Mouse (Mus musculus) embryonic fibroblast, embryonic 13.5 days (primary cell): Measurements from ENCODE around the gene Oscp1. TPM values are rescaled to one million over a fixed set of nuclear protein-coding genes. Genes with fewer than 3 reads are reported as not detected.

ENCODE experiments used
- H3K27ac ChIP-seq: 2 replicates; pipeline ENCODE4 v1.5.1; 2012; ENCODE audit warnings: low read length, control low read depth, inconsistent platforms; ENCODE audit not compliant: insufficient read depth
- H3K4me1 ChIP-seq: 2 replicates; pipeline ENCODE4 v1.6.1; 2011; ENCODE audit warnings: low read length; ENCODE audit not compliant: control insufficient read depth, insufficient read depth
- H3K4me3 ChIP-seq: 2 replicates; pipeline ENCODE4 v1.5.1; 2011; ENCODE audit warnings: mild to moderate bottlenecking, control low read depth, low read length; ENCODE audit not compliant: insufficient read depth
- CTCF ChIP-seq: IDR thresholded peaks from 2 replicates; pipeline ENCODE4 v1.5.1; 2011; ENCODE audit warnings: mild to moderate bottlenecking, control low read depth, low read length, moderate library complexity, borderline replicate concordance; ENCODE audit not compliant: insufficient read depth
- POLR2A ChIP-seq: IDR thresholded peaks from 2 replicates; pipeline ENCODE4 v1.6.1; 2011; ENCODE audit warnings: low read depth, mild to moderate bottlenecking, control low read depth, low read length, moderate library complexity
- polyA plus RNA-seq: library from polyadenylated mRNA; stranded (reverse); fragments of >200 nt; gene quantifications from 2 replicates; pipeline ENCODE4 v1.2.4, GENCODE M21; 2011; ENCODE audit warnings: low read depth; ENCODE audit not compliant: missing spikeins, insufficient read length

Oscp1 gene
- 5.0 and 8.1 TPM in 2 replicates for polyA plus RNA-seq

DNA sequence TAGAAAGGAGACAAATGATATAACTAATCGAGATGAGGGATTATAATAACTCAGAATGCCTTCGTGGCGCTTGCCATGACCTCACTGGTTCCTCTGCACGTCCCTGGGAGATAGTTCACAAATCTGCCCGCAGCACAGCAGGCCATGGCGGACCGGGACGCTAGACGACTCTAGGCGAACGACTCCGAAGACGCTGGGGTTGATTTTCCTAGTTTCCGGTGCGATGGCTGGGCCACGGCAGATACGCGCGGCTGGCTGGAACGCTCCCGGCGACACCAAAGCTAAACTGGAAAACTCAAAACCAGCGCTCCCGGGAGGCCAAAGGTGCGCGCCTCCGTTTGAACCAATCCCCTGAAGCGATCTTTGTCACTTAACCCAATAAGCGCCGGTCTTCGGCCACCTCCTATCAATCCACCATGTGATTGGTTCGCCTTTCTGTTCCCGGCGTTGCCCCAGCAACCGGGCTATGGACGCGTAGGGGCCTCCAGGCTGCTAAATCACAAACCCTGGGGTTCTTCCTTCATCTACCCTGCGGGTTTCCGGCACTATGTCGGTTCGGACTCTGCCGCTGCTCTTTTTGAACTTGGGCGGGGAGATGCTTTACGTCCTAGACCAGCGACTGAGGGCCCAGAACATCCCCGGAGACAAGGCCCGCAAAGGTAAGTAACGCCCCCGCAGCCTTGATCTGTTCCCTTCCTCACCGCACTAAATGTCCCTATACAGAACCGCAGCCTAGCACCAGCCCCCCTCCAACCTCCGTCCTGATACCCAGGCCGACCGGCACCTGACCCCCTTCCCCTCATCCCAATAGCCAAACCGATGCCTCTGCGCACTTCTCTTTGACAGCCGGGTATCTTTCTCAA, at the start of gene Oscp1:
Oscp1 (plus strand) TSS at position 432 of the 863 bp plus-strand sequence.
- H3K4me1 ChIP-seq = no peaks in the 10 kb centered on the region; the same call in 1 of the 2 replicates
- peak within 1 kb of the TSS; percentile 82 for H3K4me3 ChIP-seq
- TF ChIP-seq CTCF = no peak
- TF ChIP-seq POLR2A = peak; percentile 64
- H3K27ac ChIP-seq = peak within 1 kb of the TSS; percentile 8; the same call in 1 of the 2 replicates

DNA sequence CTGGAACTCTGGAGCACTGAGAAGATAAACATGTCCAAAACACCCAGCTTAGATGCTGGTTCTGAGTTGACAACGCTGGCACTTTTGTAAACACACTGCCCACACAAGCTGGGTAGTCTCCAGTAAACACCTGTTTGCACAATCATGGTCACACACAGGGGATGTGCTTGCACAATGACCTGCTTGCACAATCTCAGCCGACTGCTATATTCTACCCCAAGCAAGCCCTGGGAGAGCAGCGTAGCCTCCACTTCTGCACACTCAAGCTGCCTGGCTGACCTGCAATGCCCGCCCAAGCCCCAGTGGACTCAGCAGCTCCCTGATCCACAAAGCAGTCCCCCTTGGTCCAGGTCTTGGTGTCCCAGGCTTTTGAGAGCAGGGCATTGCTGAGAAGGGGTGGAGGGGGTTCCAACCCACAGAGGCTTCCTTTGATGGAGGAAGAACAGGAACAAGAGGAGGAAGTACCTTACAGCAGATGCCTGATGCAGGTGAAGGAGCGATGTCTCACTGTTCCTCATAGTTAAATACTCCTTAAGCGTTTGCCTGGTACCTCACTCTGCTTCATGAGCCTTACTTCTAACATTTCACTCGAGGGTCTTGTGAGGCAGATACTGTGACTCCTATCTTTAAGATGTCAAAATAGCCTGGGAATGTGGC, 40.6 kb upstream of the Oscp1 start:
- Histone ChIP-seq H3K27ac (no peak overlapping the region), H3K4me3 (no peak overlapping the region), H3K4me1 (no peaks in the 10 kb centered on the region)
- TF ChIP-seq CTCF = no peak
- no peak for TF ChIP-seq POLR2A

DNA sequence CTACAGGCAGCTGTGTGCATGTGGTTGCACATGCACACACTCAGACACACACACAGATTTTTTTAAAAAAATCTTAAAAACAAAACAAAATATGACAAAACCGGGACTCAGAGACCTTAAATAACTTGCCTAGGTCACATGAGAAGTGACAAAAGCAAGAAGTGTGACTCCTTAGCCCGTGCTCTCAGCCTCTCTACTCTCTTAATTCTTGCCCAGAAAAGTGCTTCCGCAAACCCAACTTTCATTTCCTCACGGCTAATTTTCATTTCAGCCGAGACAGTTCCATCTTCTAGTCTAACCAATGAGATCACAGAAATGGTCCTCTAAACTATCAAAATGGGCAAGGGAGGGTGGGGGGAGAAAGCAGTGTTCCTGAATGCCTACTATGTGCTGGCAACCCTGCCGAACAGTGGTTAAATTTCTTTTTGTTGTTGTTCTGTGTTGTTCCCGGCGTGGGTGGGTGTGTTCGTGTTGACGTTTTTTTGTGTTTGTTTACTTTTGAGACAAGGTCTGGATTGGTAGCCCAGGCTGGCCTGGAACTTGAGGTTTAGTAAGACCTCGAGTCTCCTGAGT, 39.3 kb upstream of the Oscp1 start:
- Histone ChIP-seq H3K27ac (no peak overlapping the region), H3K4me3 (no peak overlapping the region)
- no peak for TF ChIP-seq CTCF

DNA sequence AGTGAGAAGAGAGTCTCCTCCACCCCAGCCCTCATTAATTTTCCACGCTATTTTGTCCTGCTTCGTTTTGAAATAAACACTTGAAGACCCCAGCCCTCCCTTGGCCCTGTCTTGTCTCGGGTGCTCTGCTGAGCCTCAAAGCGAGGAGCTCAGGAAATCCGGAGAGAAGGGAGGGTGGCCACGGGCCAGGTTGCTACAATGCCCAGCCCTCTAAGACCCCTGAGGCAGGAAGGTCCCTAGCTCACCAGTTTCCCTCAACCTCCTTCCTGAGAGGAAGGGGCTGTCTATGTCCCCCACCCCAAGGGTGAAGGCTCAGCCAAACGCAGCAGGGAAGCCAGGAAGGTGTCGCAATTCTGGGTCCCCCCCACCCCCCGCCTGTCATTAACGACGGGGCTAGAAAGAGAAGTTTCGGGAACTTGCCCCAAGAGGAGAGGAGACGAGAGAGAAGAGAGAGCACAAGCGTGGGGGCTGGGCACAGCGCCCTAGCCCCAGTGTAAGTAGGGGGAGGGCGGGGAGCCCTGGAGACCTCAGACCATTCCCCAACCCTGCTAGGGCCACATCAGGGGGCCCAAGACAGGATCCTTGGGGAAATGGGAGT, 34.0 kb upstream of the Oscp1 start, which contains the start of gene Csf3r:
Csf3r (plus strand) TSS at position 248 of the 598 bp plus-strand sequence.
- H3K27ac ChIP-seq = no peak within 1 kb of the TSS
- TF ChIP-seq POLR2A (no peak), CTCF (no peak)
- no peak within 1 kb of the TSS for H3K4me3 ChIP-seq
- no peaks in the 10 kb centered on the region for H3K4me1 ChIP-seq

More for the DNA sequence above, 39.3 kb upstream of the Oscp1 start:
- no peaks in the 10 kb centered on the region for H3K4me1 ChIP-seq

DNA sequence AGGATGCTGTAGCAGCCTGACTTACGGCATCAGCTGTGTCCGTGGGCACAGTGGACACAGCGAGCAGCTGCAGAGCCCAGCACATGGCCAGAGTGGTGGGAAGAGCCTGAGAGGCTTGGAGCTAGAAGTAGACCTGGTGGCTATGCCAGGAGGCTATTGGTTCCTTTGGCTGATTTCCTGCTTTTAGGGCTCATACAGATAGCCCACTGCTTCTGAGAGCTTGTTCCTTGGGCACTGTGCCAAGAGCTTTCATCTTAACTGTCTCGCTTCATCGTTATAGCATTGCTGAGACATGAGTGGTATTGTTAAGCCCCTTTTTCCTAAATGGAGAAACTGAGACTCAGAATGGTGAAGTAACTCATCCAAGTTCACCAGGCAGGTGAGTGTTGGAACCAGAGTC, 32.6 kb upstream of the Oscp1 start:
- TF ChIP-seq POLR2A = no peak
- no peak for TF ChIP-seq CTCF
- no peak overlapping the region for H3K4me3 ChIP-seq
- H3K4me1 ChIP-seq = no peaks in the 10 kb centered on the region
- H3K27ac ChIP-seq = no peak overlapping the region

DNA sequence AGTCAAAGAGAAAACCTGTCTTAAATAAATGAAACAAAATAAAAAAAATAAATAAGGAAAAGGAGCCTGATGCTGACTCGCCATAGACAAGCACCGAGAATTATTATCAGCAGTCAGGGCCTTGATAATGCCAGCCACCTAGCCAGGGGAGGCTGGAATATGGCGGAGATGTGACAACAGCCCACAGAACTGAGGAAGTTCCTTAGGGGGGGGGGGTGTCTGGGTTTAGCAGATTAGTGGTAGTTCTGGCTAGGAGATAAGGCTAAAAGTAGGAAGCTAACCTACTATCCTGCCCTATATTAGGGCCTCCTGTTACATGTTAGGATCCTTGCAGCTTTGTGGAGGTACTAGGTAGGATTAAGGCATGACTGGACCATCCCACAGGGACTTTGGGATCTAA, 30.4 kb upstream of the Oscp1 start:
- Histone ChIP-seq H3K4me3 (no peak overlapping the region), H3K4me1 (no peaks in the 10 kb centered on the region), H3K27ac (no peak overlapping the region)
- TF ChIP-seq POLR2A (no peak), CTCF (no peak)

DNA sequence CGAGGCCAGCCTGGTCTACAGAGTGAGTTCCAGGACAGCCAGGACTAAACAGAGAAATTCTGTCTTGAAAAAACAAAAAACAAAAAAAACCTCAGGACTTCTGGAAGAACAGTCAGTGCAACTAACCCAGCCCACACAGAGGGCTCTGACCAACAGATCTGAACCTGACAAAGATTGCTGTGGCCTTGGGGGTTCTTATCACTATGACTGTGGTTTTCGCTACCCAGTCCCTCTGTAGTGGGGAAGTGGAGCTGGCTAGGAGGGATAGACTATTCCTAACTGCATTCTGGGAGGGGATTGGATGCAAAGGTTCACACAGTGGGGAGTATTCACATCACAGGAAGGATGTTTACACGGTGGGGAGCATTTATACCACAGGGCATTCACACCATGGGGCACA, 29.3 kb upstream of the Oscp1 start:
- no peak for TF ChIP-seq POLR2A
- TF ChIP-seq CTCF = no peak

DNA sequence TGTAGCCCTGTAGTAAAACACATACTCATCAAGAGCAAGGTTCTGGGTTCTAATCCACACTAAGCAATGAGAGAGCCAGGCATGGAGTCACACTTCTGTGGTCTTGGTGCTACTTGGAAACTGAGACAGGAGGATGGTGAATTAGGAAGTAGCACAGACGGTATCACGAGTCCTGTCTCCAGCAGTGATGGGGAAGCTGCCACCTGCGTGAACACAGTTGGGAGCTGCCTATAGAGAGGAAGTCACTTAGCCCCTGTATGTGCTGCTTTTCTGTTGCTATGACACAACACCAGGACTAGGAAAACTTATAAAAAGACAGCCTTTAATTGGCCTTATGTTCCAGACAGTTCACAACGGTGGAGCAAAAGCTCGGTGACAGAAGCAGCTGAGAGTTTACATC, 27.7 kb upstream of the Oscp1 start:
- H3K4me1 ChIP-seq = no peaks in the 10 kb centered on the region
- H3K4me3 ChIP-seq = no peak overlapping the region
- H3K27ac ChIP-seq = no peak overlapping the region
- TF ChIP-seq CTCF (no peak), POLR2A (no peak)

More for the DNA sequence above, 29.3 kb upstream of the Oscp1 start:
- H3K4me1 ChIP-seq = no peaks in the 10 kb centered on the region
- no peak overlapping the region for H3K4me3 ChIP-seq
- no peak overlapping the region for H3K27ac ChIP-seq

DNA sequence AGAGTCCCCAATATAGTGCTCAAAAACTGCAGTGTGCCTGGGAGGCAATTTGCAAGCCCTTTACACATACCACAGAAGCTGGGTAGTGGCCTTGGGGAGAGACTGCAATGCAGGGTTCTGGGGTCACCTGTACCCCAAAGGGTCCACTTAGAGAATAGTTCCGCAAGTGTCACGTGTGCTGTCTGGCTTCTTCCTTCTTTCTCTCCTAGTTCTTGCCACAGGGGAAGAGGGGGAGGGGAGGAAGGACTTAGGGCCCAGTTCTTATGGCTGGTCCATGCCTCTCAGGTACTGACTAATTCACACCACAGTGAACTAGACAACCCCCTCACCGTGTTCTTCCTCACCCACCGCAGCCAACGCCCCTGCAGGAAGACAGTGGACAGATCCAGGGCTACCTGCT, 23.0 kb upstream of the Oscp1 start:
- no peak for TF ChIP-seq POLR2A
- Histone ChIP-seq H3K4me1 (no peaks in the 10 kb centered on the region), H3K27ac (no peak overlapping the region), H3K4me3 (no peak overlapping the region)

DNA sequence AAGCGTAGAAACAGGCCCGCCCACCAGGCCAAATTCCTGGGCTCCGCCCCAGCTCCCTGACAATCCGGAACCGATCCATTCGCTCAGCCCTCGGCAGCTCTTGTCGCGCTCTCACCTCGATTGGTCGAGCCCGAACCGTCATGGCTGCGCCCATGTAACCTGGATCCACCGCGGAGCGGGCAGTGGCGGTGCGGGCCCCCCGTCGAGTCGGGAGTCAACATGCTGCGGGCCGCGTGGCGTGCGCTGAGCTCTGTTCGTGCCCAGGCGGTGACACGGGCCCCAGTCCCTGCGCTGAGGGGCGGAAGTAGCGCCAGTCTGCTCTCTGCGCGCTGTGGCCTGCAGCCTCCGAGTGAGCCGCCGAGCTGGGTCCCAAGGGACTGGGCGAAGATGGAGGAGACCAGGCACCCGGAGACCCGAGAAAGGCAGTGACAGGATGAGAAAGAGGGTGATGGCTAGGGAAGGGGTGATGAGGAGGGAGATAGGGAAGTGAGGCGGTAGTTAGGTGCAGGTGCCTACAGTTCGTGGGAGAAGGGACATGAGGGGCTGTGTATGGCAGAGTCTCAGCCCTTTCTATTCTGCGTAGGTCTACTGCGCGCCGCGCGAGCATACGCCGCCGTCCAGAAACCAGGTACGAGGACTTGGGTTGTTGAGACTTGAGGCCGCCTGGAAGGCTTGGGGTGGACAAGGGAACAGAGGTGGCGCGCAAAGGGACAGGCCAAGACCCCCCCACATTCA, 11.3 kb upstream of the Oscp1 start, which contains the start of gene Mrps15:
Mrps15 (plus strand) TSS at position 75 of the 735 bp plus-strand sequence.
- Histone ChIP-seq H3K4me1 (no peaks in the 10 kb centered on the region), H3K4me3 (peak within 1 kb of the TSS; percentile 93), H3K27ac (no peak within 1 kb of the TSS)
- TF ChIP-seq POLR2A (peak; percentile 54), CTCF (no peak)
